Mouse (Mus musculus): ENCODE data around the gene Ddx19a.
"Not testable (repeated sequence)": the region's sequence is repeated elsewhere in the genome, so short reads cannot be mapped to it uniquely, and the experiment has no call there.

Ddx19a gene

DNA sequence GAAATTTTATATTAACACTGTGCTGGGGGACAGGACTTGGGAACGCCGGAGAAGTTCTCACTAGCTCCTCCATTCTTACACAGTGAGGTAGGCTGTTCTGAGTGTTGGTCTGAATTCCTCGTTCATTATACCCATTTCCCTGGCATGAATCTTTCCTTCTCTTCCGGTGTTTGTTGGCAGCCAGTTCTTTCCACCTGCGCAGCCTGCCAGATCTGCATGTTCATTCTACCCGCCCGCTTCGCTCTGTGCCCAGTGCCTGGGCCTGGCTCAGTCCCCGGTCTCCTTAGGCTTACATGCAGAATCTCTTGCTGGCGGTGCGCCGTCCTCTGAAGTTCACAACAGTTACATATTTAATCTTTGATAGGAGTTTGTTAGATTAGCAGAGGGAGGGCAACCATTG lies 61.4 kb downstream of the Ddx19a start:
- in situ Hi-C loops (cut with MboI; ENCODE audit: low sequenced_read_pairs), result no loop called here

GRCm38 (mm10) chr8:110933272-110933671 lies 64.3 kb downstream of the Ddx19a start:
- in situ Hi-C loops (cut with MboI; ENCODE audit: low sequenced_read_pairs), result no loop called here

DNA sequence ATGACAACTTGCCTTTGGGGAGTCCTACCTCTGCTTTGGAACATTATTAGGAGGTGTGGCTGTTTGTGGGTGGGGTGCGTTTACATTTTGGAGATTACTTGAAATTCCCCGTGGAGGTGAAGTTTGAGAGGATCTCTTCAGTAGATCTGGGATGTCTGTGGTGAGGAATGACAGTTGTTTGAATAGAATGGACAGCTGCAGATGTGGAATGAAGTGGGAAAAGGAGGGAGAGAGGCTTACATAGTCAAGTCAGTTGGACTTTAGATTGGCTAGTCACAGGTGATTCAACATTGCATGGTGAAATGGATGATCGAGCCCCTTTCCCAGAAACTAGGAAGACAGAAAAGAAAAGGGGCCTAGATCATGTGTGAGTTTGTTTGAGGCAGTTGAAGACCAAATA lies 65.2 kb downstream of the Ddx19a start:
- in situ Hi-C loops (cut with MboI; ENCODE audit: low sequenced_read_pairs), result no loop called here

GRCm38 (mm10) chr8:110931176-110931939 lies 66.2 kb downstream of the Ddx19a start:
- in situ Hi-C loops (cut with MboI; ENCODE audit: low sequenced_read_pairs), result no loop called here

DNA sequence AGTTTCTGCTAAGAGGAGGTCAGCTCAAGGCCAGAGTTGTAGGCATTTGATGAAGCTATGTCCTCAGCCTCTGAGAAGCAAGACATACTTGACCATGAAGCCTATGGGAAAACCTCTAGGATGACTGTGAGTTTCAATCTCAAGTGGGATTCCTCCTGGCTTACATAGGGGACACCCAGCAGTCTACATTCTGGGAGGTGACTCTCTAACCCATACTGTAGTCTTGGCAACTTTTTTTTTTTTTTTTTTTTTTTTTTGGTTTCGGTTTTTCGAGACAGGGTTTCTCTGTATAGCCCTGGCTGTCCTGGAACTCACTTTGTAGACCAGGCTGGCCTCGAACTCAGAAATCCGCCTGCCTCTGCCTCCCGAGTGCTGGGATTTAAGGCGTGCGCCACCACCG lies 67.9 kb downstream of the Ddx19a start:
- in situ Hi-C loops (cut with MboI; ENCODE audit: low sequenced_read_pairs), result not testable (repeated sequence)

DNA sequence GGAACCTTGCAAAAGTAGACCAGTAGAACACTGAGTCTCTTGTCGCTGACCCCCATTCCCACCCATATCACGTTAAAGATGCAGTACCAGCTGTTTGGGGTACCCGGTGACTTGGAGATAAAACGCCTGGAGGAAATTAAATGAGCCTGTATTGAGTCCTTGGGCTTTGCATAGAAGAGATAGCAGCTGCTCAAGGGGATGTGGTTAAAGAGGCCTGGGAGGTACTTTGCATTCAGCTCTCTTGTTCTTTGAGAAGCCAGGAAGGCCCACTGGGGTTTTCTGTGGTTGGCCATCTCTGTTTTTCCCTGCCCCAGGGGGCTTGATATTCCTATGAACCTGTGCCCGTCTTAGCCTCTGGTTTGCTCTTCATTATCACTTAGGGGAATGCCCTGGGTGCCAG lies 68.5 kb downstream of the Ddx19a start:
- in situ Hi-C loops (cut with MboI; ENCODE audit: low sequenced_read_pairs), result no loop called here

GRCm38 (mm10) chr8:110928435-110928834 lies 69.2 kb downstream of the Ddx19a start:
- in situ Hi-C loops (cut with MboI; ENCODE audit: low sequenced_read_pairs), result no loop called here

GRCm38 (mm10) chr8:110926690-110927089 lies 70.9 kb downstream of the Ddx19a start:
- in situ Hi-C loops (cut with MboI; ENCODE audit: low sequenced_read_pairs), result no loop called here

GRCm38 (mm10) chr8:110925691-110926140 lies 71.9 kb downstream of the Ddx19a start:
- in situ Hi-C loops (cut with MboI; ENCODE audit: low sequenced_read_pairs), result no loop called here

Data from CH12F3 (cell line).